Mouse (Mus musculus) heart, postnatal 0 days (tissue): ENCODE data around the gene Tbc1d23. TPM values are rescaled to one million over a fixed set of nuclear protein-coding genes. Genes with fewer than 3 reads are reported as not detected.
"Not testable (repeated sequence)": the region's sequence is repeated elsewhere in the genome, so short reads cannot be mapped to it uniquely, and the experiment has no call there.

ENCODE experiments used
- ATAC-seq: fragments of 200-750 bp; cut with Nextera tagmentation; 2 replicates; pipeline ENCODE4 v1.8.0; 2017; ENCODE audit warnings: low read depth, moderate number of reproducible peaks, moderate library complexity; ENCODE audit not compliant: insufficient read depth
- DNase-seq: peaks from one replicate; pipeline ENCODE4 v3.0.0-alpha.2; 2016; ENCODE audit warnings: low spot score
- H3K27ac ChIP-seq: fragments of 300-500 bp; sonication (generic); 2 replicates; pipeline ENCODE4 v1.5.1; 2014; ENCODE audit warnings: low read depth, mild to moderate bottlenecking
- H3K27me3 ChIP-seq: fragments of 300-500 bp; sonication (generic); 2 replicates; pipeline ENCODE4 v1.6.1; 2014; ENCODE audit warnings: low read length, mixed read lengths; ENCODE audit not compliant: control insufficient read depth, insufficient read depth
- H3K36me3 ChIP-seq: fragments of 300-500 bp; sonication (generic); replicated peaks from 2 replicates; pipeline ENCODE4 v1.6.1; 2014; ENCODE audit warnings: low read length, mixed read lengths; ENCODE audit not compliant: control insufficient read depth, insufficient read depth
- H3K4me1 ChIP-seq: fragments of 300-500 bp; sonication (generic); 2 replicates; pipeline ENCODE4 v1.6.1; 2014; ENCODE audit warnings: antibody characterized with exemption; ENCODE audit not compliant: control insufficient read depth, insufficient read depth
- H3K4me2 ChIP-seq: fragments of 300-500 bp; sonication (generic); 2 replicates; pipeline ENCODE4 v1.6.1; 2014; ENCODE audit warnings: low read depth, mild to moderate bottlenecking, low read length, moderate library complexity
- H3K4me3 ChIP-seq: fragments of 300-500 bp; sonication (generic); 2 replicates; pipeline ENCODE4 v1.5.1; 2014; ENCODE audit warnings: low read depth, low read length
- H3K9ac ChIP-seq: fragments of 300-500 bp; sonication (generic); replicated peaks from 2 replicates; pipeline ENCODE4 v1.6.1; 2014; ENCODE audit warnings: low read depth, low read length, mixed read lengths
- H3K9me3 ChIP-seq: fragments of 300-500 bp; sonication (generic); replicated peaks from 2 replicates; pipeline ENCODE4 v1.6.1; 2016; ENCODE audit warnings: low read length; ENCODE audit not compliant: control insufficient read depth
- CTCF ChIP-seq: IDR thresholded peaks from 2 replicates; pipeline ENCODE4 v1.5.1; 2016; ENCODE audit warnings: antibody characterized with exemption, control low read depth, low read depth
- EP300 ChIP-seq: IDR thresholded peaks from 2 replicates; pipeline ENCODE4 v1.6.1; 2016; ENCODE audit warnings: antibody characterized with exemption, low read depth
- WGBS: fragments of 180-500 bp; shearing (Covaris S2); extraction: QIAGEN DNeasy Blood & Tissue Kit; methylation state at CpG from one replicate; pipeline ENCODE4 v1.1.7; 2014; 5-methylcytosine and 5-hydroxymethylcytosine counted together
- polyA plus RNA-seq: library from polyadenylated mRNA; unstranded; fragments of >200 nt; fragmentation: Nextera tagmentation; extraction: Ambion mirVana; gene quantifications from 2 replicates; pipeline ENCODE4 v1.2.1, GENCODE M21; 2015
- total RNA-seq: library from RNA; depleted of rRNA; stranded (reverse); fragments of >200 nt; gene quantifications from 2 replicates; pipeline ENCODE4 v1.2.3, GENCODE M21; 2014; ENCODE audit warnings: low replicate concordance

The Tbc1d23 gene
- total and polyA plus RNA-seq, 2 experiments from 2014 or later: 13.4 to 19.3 TPM

GRCm38 (mm10) chr16:57235871-57236510 lies 4.7 kb upstream of the Tbc1d23 start:
- 0 out of 2 replicates have a peak overlapping the region, but pooled peaks have one; percentile 18 for H3K4me2 ChIP-seq

GRCm38 (mm10) chr16:57231937-57232310 lies 620 bp upstream of the Tbc1d23 start:
- not testable (repeated sequence) for ATAC-seq, H3K27ac ChIP-seq, H3K9me3 ChIP-seq, H3K27me3 ChIP-seq, H3K9ac ChIP-seq, DNase-seq, H3K36me3 ChIP-seq
- Histone ChIP-seq H3K4me2 (peak overlapping the region; percentile 45), H3K4me3 (peak overlapping the region; percentile 91), H3K4me1 (peaks cover 16% of the 10 kb centered on the region)
- WGBS: 72% methylated on average over 4 of the region's 5 CpGs

More at GRCm38 (mm10) chr16:57235871-57236510, 4.7 kb upstream of the Tbc1d23 start:
- H3K27me3 ChIP-seq: no peaks in the 10 kb centered on the region
- H3K9ac ChIP-seq: no peak overlapping the region; the same call in 1 of the 2 replicates
- TF ChIP-seq EP300 (no peak), CTCF (no peak)
- WGBS: 35% methylated on average over 7 of the region's 7 CpGs
- no peaks in the 10 kb centered on the region for H3K9me3 ChIP-seq
- ATAC-seq (no peak), DNase-seq (no peak)
- H3K36me3 ChIP-seq: no peaks in the 10 kb centered on the region
- H3K27ac ChIP-seq: no peak overlapping the region
- no peaks in the 10 kb centered on the region for H3K4me1 ChIP-seq
- no peak overlapping the region for H3K4me3 ChIP-seq

GRCm38 (mm10) chr16:57226444-57226843 lies 4.9 kb downstream of the Tbc1d23 start:
- 65% methylated on average over 5 of the region's 5 CpGs for WGBS

GRCm38 (mm10) chr16:57220361-57220760 lies 10.9 kb downstream of the Tbc1d23 start:
- 96% methylated on average over 6 of the region's 6 CpGs for WGBS
- ATAC-seq: no peak
- H3K27ac ChIP-seq: no peak overlapping the region

More at GRCm38 (mm10) chr16:57226444-57226843, 4.9 kb downstream of the Tbc1d23 start:
- Histone ChIP-seq H3K36me3 (no peaks in the 10 kb centered on the region), H3K27me3 (no peaks in the 10 kb centered on the region), H3K4me2 (no peak overlapping the region), H3K9me3 (no peaks in the 10 kb centered on the region), H3K4me3 (no peak overlapping the region), H3K27ac (no peak overlapping the region), H3K4me1 (peaks cover 20% of the 10 kb centered on the region), H3K9ac (no peak overlapping the region)
- ATAC-seq: no peak
- TF ChIP-seq CTCF (no peak), EP300 (no peak)
- no peak for DNase-seq

DNA sequence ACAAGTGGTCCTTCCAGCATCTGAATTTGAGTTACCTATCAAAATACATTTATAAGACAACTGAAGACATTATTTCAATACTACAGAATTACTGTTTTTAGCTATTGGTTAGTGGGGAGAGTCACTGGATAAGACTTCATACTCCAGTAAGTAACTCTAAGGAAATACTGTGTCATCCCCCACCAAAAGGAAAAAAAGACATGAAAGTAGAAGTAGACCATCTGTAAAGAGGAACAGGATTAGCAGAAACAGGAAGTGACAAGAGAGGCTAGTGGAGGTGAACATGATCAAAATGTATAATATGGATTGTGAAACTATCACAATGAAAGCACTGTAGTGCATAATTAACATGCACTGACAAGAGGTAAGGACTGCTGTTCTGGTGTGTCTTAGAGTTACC lies 15.3 kb downstream of the Tbc1d23 start:
- Histone ChIP-seq H3K36me3 (peaks cover 34% of the 10 kb centered on the region), H3K9me3 (no peaks in the 10 kb centered on the region), H3K9ac (no peak overlapping the region), H3K27ac (no peak overlapping the region), H3K4me1 (no peaks in the 10 kb centered on the region), H3K4me3 (no peak overlapping the region), H3K27me3 (no peaks in the 10 kb centered on the region), H3K4me2 (no peak overlapping the region)
- DNase-seq (no peak), ATAC-seq (no peak)
- TF ChIP-seq EP300: no peak
- TF ChIP-seq CTCF: no peak

More at GRCm38 (mm10) chr16:57220361-57220760, 10.9 kb downstream of the Tbc1d23 start:
- Histone ChIP-seq H3K9me3 (no peaks in the 10 kb centered on the region), H3K36me3 (peaks cover 14% of the 10 kb centered on the region), H3K27me3 (no peaks in the 10 kb centered on the region), H3K4me2 (no peak overlapping the region), H3K4me3 (no peak overlapping the region), H3K4me1 (0 out of 2 replicates have a peak, but pooled peaks cover 4% of the 10 kb centered on the region), H3K9ac (no peak overlapping the region)
- TF ChIP-seq EP300 (no peak), CTCF (no peak)
- no peak for DNase-seq

GRCm38 (mm10) chr16:57211037-57211436 lies 20.3 kb downstream of the Tbc1d23 start:
- Histone ChIP-seq H3K4me1 (no peaks in the 10 kb centered on the region), H3K36me3 (peaks cover 47% of the 10 kb centered on the region), H3K4me2 (no peak overlapping the region), H3K4me3 (no peak overlapping the region), H3K9ac (no peak overlapping the region), H3K27ac (no peak overlapping the region), H3K27me3 (no peaks in the 10 kb centered on the region), H3K9me3 (no peaks in the 10 kb centered on the region)
- ATAC-seq (no peak), DNase-seq (no peak)
- no peak for TF ChIP-seq CTCF
- no peak for TF ChIP-seq EP300
- 91% methylated on average over 2 of the region's 2 CpGs for WGBS
